Mouse (Mus musculus) lung, embryonic 15.5 days (tissue): ENCODE data around the gene Tmem63c. TPM values are rescaled to one million over a fixed set of nuclear protein-coding genes. Genes with fewer than 3 reads are reported as not detected.

Experiments used
- ATAC-seq: fragments of 200-750 bp; cut with Nextera tagmentation; 2 replicates; pipeline ENCODE4 v1.8.0; 2017; ENCODE audit warnings: moderate number of reproducible peaks, borderline replicate concordance; ENCODE audit not compliant: low FRiP score, low TSS enrichment; ENCODE audit errors: extremely low read depth
- H3K27ac ChIP-seq: fragments of 300-500 bp; sonication (generic); 2 replicates; pipeline ENCODE4 v1.5.1; 2015; ENCODE audit warnings: moderate library complexity, mild to moderate bottlenecking, inconsistent platforms
- H3K27me3 ChIP-seq: fragments of 300-500 bp; sonication (generic); 2 replicates; pipeline ENCODE4 v1.6.1; 2015; ENCODE audit warnings: inconsistent platforms
- H3K36me3 ChIP-seq: fragments of 300-500 bp; sonication (generic); 2 replicates; pipeline ENCODE4 v1.6.1; 2015; ENCODE audit warnings: inconsistent platforms
- H3K4me1 ChIP-seq: fragments of 300-500 bp; sonication (generic); 2 replicates; pipeline ENCODE4 v1.6.1; 2015; ENCODE audit warnings: inconsistent platforms
- H3K4me2 ChIP-seq: fragments of 300-500 bp; sonication (generic); 2 replicates; pipeline ENCODE4 v1.6.1; 2015; ENCODE audit warnings: inconsistent platforms, mild to moderate bottlenecking, moderate library complexity
- H3K4me3 ChIP-seq: fragments of 300-500 bp; sonication (generic); 2 replicates; pipeline ENCODE4 v1.5.1; 2015; ENCODE audit warnings: mild to moderate bottlenecking, inconsistent platforms
- H3K9ac ChIP-seq: fragments of 300-500 bp; sonication (generic); 2 replicates; pipeline ENCODE4 v1.6.1; 2015; ENCODE audit warnings: inconsistent platforms
- H3K9me3 ChIP-seq: fragments of 300-500 bp; sonication (generic); 2 replicates; pipeline ENCODE4 v1.6.1; 2016; ENCODE audit warnings: inconsistent platforms
- WGBS: fragments of 180-500 bp; shearing (Covaris S2); methylation state at CpG from one replicate; pipeline ENCODE4 v1.1.7; 2015; 5-methylcytosine and 5-hydroxymethylcytosine counted together
- polyA plus RNA-seq: library from polyadenylated mRNA; unstranded; fragments of >200 nt; fragmentation: Nextera tagmentation; extraction: Ambion mirVana; gene quantifications from 2 replicates; pipeline ENCODE4 v1.2.1, GENCODE M21; 2015

Tmem63c gene
- polyA plus RNA-seq, 1 experiment from 2014 or later = 0.07 TPM

GRCm38 (mm10) chr12:87031163-87031763 is 10.1 kb downstream of the Tmem63c start:
- Histone ChIP-seq H3K4me3 (no peak overlapping the region), H3K4me2 (no peak overlapping the region), H3K4me1 (no peaks in the 10 kb centered on the region), H3K36me3 (no peaks in the 10 kb centered on the region), H3K9me3 (no peaks in the 10 kb centered on the region), H3K27me3 (peaks cover 23% of the 10 kb centered on the region), H3K9ac (no peak overlapping the region), H3K27ac (no peak overlapping the region)
- peak; percentile 23; the same call in 1 of the 2 replicates for ATAC-seq
- 52% methylated on average over 5 of the region's 5 CpGs for WGBS

- Histone ChIP-seq H3K9me3 (no peaks in the 10 kb centered on the region), H3K9ac (no peak overlapping the region), H3K4me2 (no peak overlapping the region), H3K4me1 (no peaks in the 10 kb centered on the region), H3K27ac (no peak overlapping the region), H3K36me3 (no peaks in the 10 kb centered on the region), H3K4me3 (no peak overlapping the region), H3K27me3 (no peaks in the 10 kb centered on the region)
- 88% methylated on average over 7 of the region's 7 CpGs for WGBS
- ATAC-seq = no peak
Measured at GRCm38 (mm10) chr12:87036631-87037030, 15.5 kb downstream of the Tmem63c start.

- no peaks in the 10 kb centered on the region for H3K36me3 ChIP-seq
- no peak for ATAC-seq
- no peak overlapping the region for H3K9ac ChIP-seq
- H3K4me2 ChIP-seq = no peak overlapping the region
- WGBS = 59% methylated on average over 4 of the region's 4 CpGs
- no peak overlapping the region for H3K4me3 ChIP-seq
- H3K27ac ChIP-seq = no peak overlapping the region
- H3K4me1 ChIP-seq = no peaks in the 10 kb centered on the region
- no peaks in the 10 kb centered on the region for H3K27me3 ChIP-seq
- H3K9me3 ChIP-seq = no peaks in the 10 kb centered on the region
Measured at GRCm38 (mm10) chr12:87040166-87040565, 19.0 kb downstream of the Tmem63c start.

GRCm38 (mm10) chr12:87040857-87041256 is 19.7 kb downstream of the Tmem63c start:
- Histone ChIP-seq H3K4me1 (no peaks in the 10 kb centered on the region), H3K27me3 (no peaks in the 10 kb centered on the region), H3K27ac (no peak overlapping the region), H3K4me3 (no peak overlapping the region), H3K9ac (no peak overlapping the region), H3K4me2 (no peak overlapping the region), H3K9me3 (no peaks in the 10 kb centered on the region), H3K36me3 (no peaks in the 10 kb centered on the region)
- no peak for ATAC-seq
- WGBS = 79% methylated on average over 7 of the region's 7 CpGs

- Histone ChIP-seq H3K9me3 (no peaks in the 10 kb centered on the region), H3K4me2 (no peak overlapping the region), H3K27ac (no peak overlapping the region), H3K9ac (no peak overlapping the region), H3K4me3 (no peak overlapping the region), H3K27me3 (no peaks in the 10 kb centered on the region), H3K36me3 (no peaks in the 10 kb centered on the region), H3K4me1 (no peaks in the 10 kb centered on the region)
- WGBS = 45% methylated on average over 2 of the region's 2 CpGs
- no peak for ATAC-seq
Measured at GRCm38 (mm10) chr12:87042456-87042855, 21.3 kb downstream of the Tmem63c start.

GRCm38 (mm10) chr12:87043221-87043620 is 22.1 kb downstream of the Tmem63c start:
- no peaks in the 10 kb centered on the region for H3K4me1 ChIP-seq
- WGBS = 61% methylated on average over 7 of the region's 7 CpGs
- no peak overlapping the region for H3K27ac ChIP-seq
- H3K4me3 ChIP-seq = no peak overlapping the region
- ATAC-seq = no peak
- H3K36me3 ChIP-seq = no peaks in the 10 kb centered on the region
- H3K9ac ChIP-seq = no peak overlapping the region
- no peaks in the 10 kb centered on the region for H3K9me3 ChIP-seq
- no peaks in the 10 kb centered on the region for H3K27me3 ChIP-seq
- no peak overlapping the region for H3K4me2 ChIP-seq

GRCm38 (mm10) chr12:87044711-87045110 is 23.6 kb downstream of the Tmem63c start:
- Histone ChIP-seq H3K4me1 (no peaks in the 10 kb centered on the region), H3K9ac (no peak overlapping the region), H3K27ac (no peak overlapping the region), H3K9me3 (no peaks in the 10 kb centered on the region), H3K4me3 (no peak overlapping the region), H3K4me2 (no peak overlapping the region), H3K27me3 (no peaks in the 10 kb centered on the region), H3K36me3 (no peaks in the 10 kb centered on the region)
- 9% methylated on average over 5 of the region's 5 CpGs for WGBS
- ATAC-seq = 0 out of 2 replicates have a peak, but pooled peaks have one; percentile 23

GRCm38 (mm10) chr12:87047536-87047935 is 26.4 kb downstream of the Tmem63c start:
- 49% methylated on average over 3 of the region's 3 CpGs for WGBS
- Histone ChIP-seq H3K4me2 (no peak overlapping the region), H3K27me3 (no peaks in the 10 kb centered on the region), H3K4me1 (no peaks in the 10 kb centered on the region), H3K27ac (no peak overlapping the region), H3K4me3 (no peak overlapping the region), H3K36me3 (no peaks in the 10 kb centered on the region), H3K9ac (no peak overlapping the region), H3K9me3 (no peaks in the 10 kb centered on the region)
- no peak for ATAC-seq

GRCm38 (mm10) chr12:87052661-87053321 is 31.7 kb downstream of the Tmem63c start:
- H3K4me3 ChIP-seq = no peak overlapping the region
- no peak overlapping the region for H3K9ac ChIP-seq
- H3K36me3 ChIP-seq = no peaks in the 10 kb centered on the region
- H3K9me3 ChIP-seq = no peaks in the 10 kb centered on the region
- H3K4me2 ChIP-seq = no peak overlapping the region
- no peaks in the 10 kb centered on the region for H3K4me1 ChIP-seq
- 27% methylated on average over 11 of the region's 16 CpGs for WGBS
- ATAC-seq = 0 out of 2 replicates have a peak, but pooled peaks have one; percentile 27
- peaks cover 9% of the 10 kb centered on the region; the same call in 1 of the 2 replicates for H3K27me3 ChIP-seq
- no peak overlapping the region for H3K27ac ChIP-seq

GRCm38 (mm10) chr12:87054873-87055272 is 33.7 kb downstream of the Tmem63c start:
- Histone ChIP-seq H3K27me3 (peaks cover 9% of the 10 kb centered on the region; the same call in 1 of the 2 replicates), H3K9me3 (no peaks in the 10 kb centered on the region), H3K36me3 (no peaks in the 10 kb centered on the region), H3K4me3 (no peak overlapping the region), H3K4me1 (no peaks in the 10 kb centered on the region), H3K4me2 (no peak overlapping the region), H3K9ac (no peak overlapping the region), H3K27ac (no peak overlapping the region)
- no peak for ATAC-seq
- WGBS = 57% methylated on average over 7 of the region's 7 CpGs

- Histone ChIP-seq H3K27ac (no peak overlapping the region), H3K4me3 (no peak overlapping the region), H3K9ac (no peak overlapping the region), H3K4me2 (no peak overlapping the region), H3K27me3 (peaks cover 9% of the 10 kb centered on the region; the same call in 1 of the 2 replicates), H3K36me3 (no peaks in the 10 kb centered on the region), H3K4me1 (no peaks in the 10 kb centered on the region), H3K9me3 (no peaks in the 10 kb centered on the region)
- ATAC-seq = no peak
- 61% methylated on average over 17 of the region's 17 CpGs for WGBS
Measured at GRCm38 (mm10) chr12:87057066-87057465, 35.9 kb downstream of the Tmem63c start.

GRCm38 (mm10) chr12:87065446-87065845 is 44.3 kb downstream of the Tmem63c start:
- Histone ChIP-seq H3K9ac (no peak overlapping the region), H3K4me1 (no peaks in the 10 kb centered on the region), H3K27ac (no peak overlapping the region), H3K27me3 (no peaks in the 10 kb centered on the region), H3K4me2 (no peak overlapping the region), H3K9me3 (no peaks in the 10 kb centered on the region), H3K4me3 (no peak overlapping the region), H3K36me3 (no peaks in the 10 kb centered on the region)
- ATAC-seq = no peak
- WGBS = 84% methylated on average over 11 of the region's 11 CpGs
